Mouse (Mus musculus) limb, embryonic 12.5 days (tissue): ENCODE measurements around the gene Gns. TPM values are rescaled to one million over a fixed set of nuclear protein-coding genes. Genes with fewer than 3 reads are reported as not detected.

Experiments
- ATAC-seq: fragments of 200-750 bp; cut with Nextera tagmentation; 2 replicates; pipeline ENCODE4 v1.8.0; 2017; ENCODE audit warnings: low read depth, moderate TSS enrichment; ENCODE audit not compliant: insufficient number of reproducible peaks, insufficient read depth, low FRiP score, low TSS enrichment
- H3K27ac ChIP-seq: fragments of 300-500 bp; sonication (generic); 2 replicates; pipeline ENCODE4 v1.5.1; 2016; ENCODE audit warnings: mild to moderate bottlenecking, moderate library complexity
- H3K27me3 ChIP-seq: fragments of 300-500 bp; sonication (generic); 2 replicates; pipeline ENCODE4 v1.6.1; 2016; ENCODE audit warnings: mild to moderate bottlenecking, moderate library complexity
- H3K36me3 ChIP-seq: fragments of 300-500 bp; sonication (generic); 2 replicates; pipeline ENCODE4 v1.6.1; 2016; ENCODE audit warnings: mild to moderate bottlenecking, moderate library complexity
- H3K4me1 ChIP-seq: fragments of 300-500 bp; sonication (generic); replicated peaks from 2 replicates; pipeline ENCODE4 v1.6.1; 2016
- H3K4me2 ChIP-seq: fragments of 300-500 bp; sonication (generic); 2 replicates; pipeline ENCODE4 v1.6.1; 2016; ENCODE audit warnings: mild to moderate bottlenecking, moderate library complexity
- H3K4me3 ChIP-seq: fragments of 300-500 bp; sonication (generic); replicated peaks from 2 replicates; pipeline ENCODE4 v1.5.1; 2016; ENCODE audit warnings: mild to moderate bottlenecking
- H3K9ac ChIP-seq: fragments of 300-500 bp; sonication (generic); replicated peaks from 2 replicates; pipeline ENCODE4 v1.6.1; 2016; ENCODE audit warnings: mild to moderate bottlenecking, moderate library complexity
- H3K9me3 ChIP-seq: fragments of 300-500 bp; sonication (generic); 2 replicates; pipeline ENCODE4 v1.6.1; 2016; ENCODE audit warnings: mild to moderate bottlenecking, moderate library complexity
- WGBS: fragments of 180-500 bp; shearing (Covaris S2); methylation state at CpG from one replicate; pipeline ENCODE4 v1.1.7; 2016; 5-methylcytosine and 5-hydroxymethylcytosine counted together
- polyA plus RNA-seq: library from polyadenylated mRNA; unstranded; fragments of >200 nt; fragmentation: Nextera tagmentation; extraction: Ambion mirVana; gene quantifications from 2 replicates; pipeline ENCODE4 v1.2.1, GENCODE M21; 2016

Gns gene
- polyA plus RNA-seq, 1 experiment from 2014 or later, result 38.7 TPM

DNA sequence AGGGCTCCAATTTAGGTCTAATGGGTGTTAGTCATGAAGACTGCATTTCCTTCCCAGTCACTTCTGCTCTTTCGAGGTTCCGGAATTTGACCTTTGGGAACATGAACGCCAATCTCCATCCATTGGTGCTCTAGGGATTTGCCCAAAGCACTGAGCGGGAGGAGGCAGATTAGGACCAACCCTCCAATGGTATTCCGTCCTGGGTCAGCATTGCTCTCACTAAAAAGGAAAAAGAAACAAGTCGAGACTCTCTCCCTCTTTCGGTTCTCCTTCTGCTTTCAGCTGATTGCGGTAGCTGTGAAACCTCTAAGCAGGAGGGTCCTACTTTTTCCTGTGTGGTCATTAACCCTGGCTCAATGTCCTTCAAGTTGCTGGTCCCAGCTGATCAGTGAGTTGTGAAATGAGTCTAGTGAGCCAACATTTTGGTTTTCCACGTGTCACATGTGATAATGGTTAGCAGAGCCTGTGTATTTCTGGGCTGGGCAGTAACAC is 937 bp downstream of the Gns start:
- ATAC-seq, result no peak
- WGBS, result 12% methylated on average over 9 of the region's 9 CpGs
- Histone ChIP-seq H3K27me3 (no peaks in the 10 kb centered on the region), H3K4me2 (peak overlapping the region; percentile 88), H3K9ac (peak overlapping the region; percentile 87), H3K9me3 (no peaks in the 10 kb centered on the region), H3K36me3 (peaks cover 19% of the 10 kb centered on the region), H3K4me3 (peak overlapping the region; percentile 98), H3K27ac (no peak overlapping the region), H3K4me1 (peaks cover 23% of the 10 kb centered on the region)

DNA sequence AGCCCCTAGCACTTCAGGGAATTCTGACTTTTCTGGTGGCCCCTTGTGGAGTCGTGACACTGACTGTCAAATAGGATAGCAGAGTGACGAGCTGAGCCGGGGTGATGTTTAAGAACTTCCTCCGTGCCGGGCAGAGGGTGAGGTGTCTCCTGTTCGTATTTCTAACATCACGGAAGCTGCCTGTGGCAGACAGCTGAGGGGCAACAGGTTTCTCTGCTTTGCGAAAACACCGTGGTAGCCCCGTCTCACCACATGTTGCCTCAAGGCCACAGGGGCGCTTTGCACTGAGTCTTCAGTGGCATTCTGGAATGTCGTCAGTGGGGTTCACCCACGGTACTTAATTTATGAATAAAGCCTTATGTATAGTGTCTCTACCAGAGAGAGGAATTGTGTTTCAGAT is 2.4 kb downstream of the Gns start:
- ATAC-seq, result no peak
- Histone ChIP-seq H3K27ac (no peak overlapping the region), H3K9ac (no peak overlapping the region), H3K4me1 (peaks cover 23% of the 10 kb centered on the region), H3K4me2 (no peak overlapping the region), H3K9me3 (no peaks in the 10 kb centered on the region), H3K36me3 (peaks cover 31% of the 10 kb centered on the region), H3K27me3 (no peaks in the 10 kb centered on the region), H3K4me3 (no peak overlapping the region)
- 88% methylated on average over 13 of the region's 13 CpGs for WGBS

DNA sequence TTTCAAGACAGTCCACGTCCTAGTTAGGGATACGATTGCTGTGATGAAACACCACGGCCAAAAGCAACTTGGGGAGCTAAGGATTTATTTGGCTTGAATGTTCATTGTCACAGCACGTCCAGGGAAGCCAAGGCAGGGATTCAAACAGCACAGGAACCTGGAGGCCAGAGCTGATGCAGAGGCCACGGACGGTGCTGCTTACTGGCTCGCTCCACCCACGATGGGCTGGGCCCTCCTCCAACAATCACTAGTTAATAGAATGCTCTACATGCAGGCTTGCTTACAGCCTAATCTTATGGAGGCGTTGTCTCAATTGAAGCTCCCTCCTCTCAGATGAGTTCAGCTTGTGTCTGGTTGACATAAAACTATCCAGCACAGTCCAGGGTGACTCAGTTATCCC is 2.9 kb downstream of the Gns start:
- ATAC-seq, result no peak
- Histone ChIP-seq H3K27ac (no peak overlapping the region), H3K4me1 (peaks cover 23% of the 10 kb centered on the region), H3K9me3 (no peaks in the 10 kb centered on the region), H3K4me3 (no peak overlapping the region), H3K9ac (no peak overlapping the region), H3K4me2 (no peak overlapping the region), H3K27me3 (no peaks in the 10 kb centered on the region), H3K36me3 (peaks cover 31% of the 10 kb centered on the region)
- WGBS, result 88% methylated on average over 9 of the region's 9 CpGs

DNA sequence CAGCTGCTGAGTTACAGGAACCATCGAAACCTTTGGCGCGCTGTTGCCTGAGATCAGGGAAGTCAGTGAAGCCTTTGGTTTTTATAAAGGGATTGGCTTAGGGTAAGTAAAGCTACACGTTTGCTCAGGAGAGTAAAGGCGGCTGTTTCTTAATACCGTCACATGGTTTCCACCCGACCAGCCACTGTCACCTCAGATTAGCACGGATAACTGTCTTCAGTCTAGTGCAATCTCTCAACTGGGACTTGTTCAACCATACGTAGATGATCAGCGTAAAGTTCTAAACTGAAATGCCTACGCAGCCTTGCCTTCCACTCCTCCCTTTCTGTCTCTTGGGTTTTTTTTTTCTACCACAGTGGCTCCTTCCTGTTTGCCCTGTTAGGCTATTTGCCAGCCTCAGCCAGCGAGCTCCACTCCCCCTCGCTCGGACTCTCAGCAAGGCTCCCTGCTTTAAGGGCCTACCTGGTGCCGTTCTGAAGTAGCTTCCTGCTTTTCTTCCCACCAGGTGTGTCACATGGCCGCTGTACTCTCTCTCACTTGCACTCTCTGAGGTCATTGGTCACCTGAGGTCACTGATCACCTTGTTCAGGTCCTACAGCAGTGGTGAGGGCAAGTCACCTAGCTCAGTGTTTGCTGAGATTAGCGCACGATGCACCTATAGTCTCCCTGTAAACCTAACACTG is 4.0 kb downstream of the Gns start:
- Histone ChIP-seq H3K4me1 (peaks cover 23% of the 10 kb centered on the region), H3K27ac (no peak overlapping the region), H3K4me3 (no peak overlapping the region), H3K9me3 (no peaks in the 10 kb centered on the region), H3K9ac (no peak overlapping the region), H3K36me3 (peaks cover 41% of the 10 kb centered on the region), H3K4me2 (no peak overlapping the region), H3K27me3 (no peaks in the 10 kb centered on the region)
- WGBS, result 90% methylated on average over 18 of the region's 18 CpGs
- ATAC-seq, result no peak

DNA sequence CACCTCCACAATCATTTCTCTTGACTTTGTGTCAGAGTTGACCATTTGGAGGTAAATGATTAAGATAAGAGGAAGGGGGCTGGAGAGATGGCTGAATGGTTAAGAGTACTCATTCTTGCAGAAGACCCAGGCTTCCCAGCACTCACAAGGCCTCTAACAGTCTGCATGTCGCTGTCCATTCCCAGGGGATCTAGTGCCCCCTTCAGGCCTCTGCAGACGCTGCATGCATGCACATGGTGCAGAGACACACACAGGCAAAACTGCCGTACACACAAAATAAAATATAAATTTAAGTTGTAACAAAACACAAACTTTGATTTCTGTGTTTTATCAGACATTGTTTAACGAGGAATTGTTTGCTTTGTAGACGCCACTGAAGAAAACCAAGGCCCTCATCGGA is 5.9 kb downstream of the Gns start:
- Histone ChIP-seq H3K4me1 (peaks cover 15% of the 10 kb centered on the region), H3K4me2 (no peak overlapping the region), H3K4me3 (no peak overlapping the region), H3K36me3 (peaks cover 59% of the 10 kb centered on the region), H3K27ac (no peak overlapping the region), H3K27me3 (no peaks in the 10 kb centered on the region), H3K9ac (no peak overlapping the region), H3K9me3 (no peaks in the 10 kb centered on the region)
- ATAC-seq, result no peak
- 94% methylated on average over 6 of the region's 6 CpGs for WGBS

DNA sequence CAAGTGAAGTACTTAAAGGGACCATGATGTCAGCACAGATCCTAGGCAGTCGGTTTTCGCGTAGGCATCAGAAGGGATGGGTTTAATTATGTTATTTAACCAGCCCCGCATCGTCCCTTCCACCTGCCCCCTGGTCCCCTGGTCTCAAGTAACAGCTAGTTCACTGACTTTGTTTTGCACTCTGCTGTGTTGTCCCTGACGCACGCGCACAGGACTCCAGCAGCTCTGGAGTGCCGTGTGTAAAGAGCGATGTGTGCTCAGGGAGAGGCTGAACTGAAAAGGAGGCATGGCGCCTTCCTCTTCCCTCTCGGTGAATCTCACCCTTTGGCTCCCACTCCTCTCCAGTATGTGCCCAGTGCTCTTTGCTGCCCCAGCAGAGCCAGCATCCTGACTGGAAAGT is 9.1 kb downstream of the Gns start:
- no peak for ATAC-seq
- Histone ChIP-seq H3K27me3 (no peaks in the 10 kb centered on the region), H3K4me1 (no peaks in the 10 kb centered on the region), H3K4me2 (no peak overlapping the region), H3K9ac (no peak overlapping the region), H3K36me3 (peaks cover 87% of the 10 kb centered on the region), H3K4me3 (no peak overlapping the region), H3K9me3 (no peaks in the 10 kb centered on the region), H3K27ac (no peak overlapping the region)
- WGBS, result 53% methylated on average over 12 of the region's 12 CpGs

DNA sequence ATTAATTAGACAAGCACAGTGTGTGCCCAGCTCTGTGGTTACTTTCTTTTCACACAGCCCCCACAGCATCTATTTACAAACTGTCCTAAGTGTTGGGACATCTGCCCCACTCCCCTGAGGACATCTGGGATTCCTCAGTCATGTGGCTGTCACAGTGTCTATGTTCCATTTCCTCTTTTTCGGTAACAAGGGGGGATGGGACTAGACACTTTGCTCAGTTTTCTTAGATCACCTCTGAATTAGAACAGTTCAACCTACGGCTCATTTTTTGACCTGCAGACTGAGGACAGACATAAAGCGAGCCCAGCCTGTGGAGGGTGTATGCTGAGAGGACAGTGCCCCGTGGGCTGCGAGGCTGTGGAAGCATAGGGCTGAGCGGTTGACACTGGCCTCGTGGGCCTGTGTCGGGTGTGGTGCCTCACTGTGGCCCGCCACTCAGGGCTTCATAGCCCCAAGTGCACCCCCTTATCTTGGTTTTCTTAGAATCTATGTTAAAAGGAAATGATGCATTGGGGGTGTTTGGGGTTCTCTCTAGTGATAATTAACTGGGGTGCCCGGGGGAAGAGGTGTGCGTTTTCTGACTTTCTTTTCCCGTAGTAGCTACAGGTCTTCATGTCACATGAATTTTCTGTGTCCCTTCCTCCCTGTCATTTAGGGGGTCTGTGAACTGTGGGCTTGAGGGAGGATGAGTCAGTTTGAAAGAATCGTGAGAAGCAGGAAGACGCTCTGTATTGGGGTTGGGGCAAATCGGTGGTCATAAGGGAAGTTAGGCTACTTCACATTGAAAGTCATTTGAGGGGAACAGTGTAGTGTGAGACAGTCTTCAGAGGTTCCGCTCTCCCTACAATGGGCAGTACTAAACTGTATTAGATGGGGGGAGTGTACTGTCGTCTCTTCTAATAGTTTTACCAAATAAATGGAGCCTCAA is 10.1 kb downstream of the Gns start:
- Histone ChIP-seq H3K9me3 (no peaks in the 10 kb centered on the region), H3K27ac (no peak overlapping the region), H3K4me2 (no peak overlapping the region), H3K36me3 (peaks cover 88% of the 10 kb centered on the region), H3K4me3 (no peak overlapping the region), H3K9ac (no peak overlapping the region), H3K27me3 (no peaks in the 10 kb centered on the region), H3K4me1 (no peaks in the 10 kb centered on the region)
- 87% methylated on average over 17 of the region's 17 CpGs for WGBS
- ATAC-seq, result no peak

DNA sequence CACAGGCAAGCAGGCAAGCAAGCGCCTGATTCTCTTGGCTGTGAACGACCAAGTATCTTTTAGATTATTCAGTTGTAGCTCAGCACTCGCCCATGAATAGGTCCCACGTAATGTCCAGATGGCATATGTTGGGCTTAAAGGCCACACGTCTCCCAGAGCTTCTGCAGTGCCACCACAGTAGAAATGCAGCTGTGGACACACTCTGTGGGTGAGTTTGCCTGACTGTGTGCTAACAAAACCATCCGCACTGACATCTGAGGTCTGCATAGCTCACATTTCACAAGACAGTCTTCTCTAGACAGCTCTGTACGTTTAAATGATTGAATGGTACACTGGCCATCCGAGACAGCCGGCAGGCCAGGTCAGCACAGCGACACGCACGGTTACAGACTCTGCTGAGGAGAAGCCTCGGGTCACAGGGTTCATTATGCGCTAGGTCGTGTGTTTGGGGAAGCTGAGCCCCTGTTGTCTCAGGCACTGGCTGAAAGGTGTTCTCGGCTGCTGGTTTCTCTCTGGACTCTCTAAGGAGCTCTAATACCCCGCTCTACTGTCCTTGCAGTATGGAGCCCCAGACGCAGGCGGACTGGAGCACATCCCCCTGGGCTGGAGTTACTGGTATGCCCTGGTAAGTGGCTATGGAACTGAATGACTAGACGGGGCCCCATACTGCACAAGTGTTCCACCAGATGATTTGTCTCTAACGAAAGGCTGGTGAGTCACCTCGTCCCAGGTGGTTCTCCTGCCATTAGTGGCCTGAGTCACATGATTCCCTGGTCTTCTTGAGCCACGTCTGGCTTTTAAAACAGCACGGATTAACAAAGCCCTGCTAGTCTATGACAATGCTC is 11.0 kb downstream of the Gns start:
- Histone ChIP-seq H3K9me3 (no peaks in the 10 kb centered on the region), H3K27ac (no peak overlapping the region), H3K4me3 (no peak overlapping the region), H3K4me2 (no peak overlapping the region), H3K27me3 (no peaks in the 10 kb centered on the region), H3K4me1 (no peaks in the 10 kb centered on the region), H3K9ac (no peak overlapping the region), H3K36me3 (peaks cover 88% of the 10 kb centered on the region)
- WGBS, result 77% methylated on average over 24 of the region's 24 CpGs
- ATAC-seq, result no peak

DNA sequence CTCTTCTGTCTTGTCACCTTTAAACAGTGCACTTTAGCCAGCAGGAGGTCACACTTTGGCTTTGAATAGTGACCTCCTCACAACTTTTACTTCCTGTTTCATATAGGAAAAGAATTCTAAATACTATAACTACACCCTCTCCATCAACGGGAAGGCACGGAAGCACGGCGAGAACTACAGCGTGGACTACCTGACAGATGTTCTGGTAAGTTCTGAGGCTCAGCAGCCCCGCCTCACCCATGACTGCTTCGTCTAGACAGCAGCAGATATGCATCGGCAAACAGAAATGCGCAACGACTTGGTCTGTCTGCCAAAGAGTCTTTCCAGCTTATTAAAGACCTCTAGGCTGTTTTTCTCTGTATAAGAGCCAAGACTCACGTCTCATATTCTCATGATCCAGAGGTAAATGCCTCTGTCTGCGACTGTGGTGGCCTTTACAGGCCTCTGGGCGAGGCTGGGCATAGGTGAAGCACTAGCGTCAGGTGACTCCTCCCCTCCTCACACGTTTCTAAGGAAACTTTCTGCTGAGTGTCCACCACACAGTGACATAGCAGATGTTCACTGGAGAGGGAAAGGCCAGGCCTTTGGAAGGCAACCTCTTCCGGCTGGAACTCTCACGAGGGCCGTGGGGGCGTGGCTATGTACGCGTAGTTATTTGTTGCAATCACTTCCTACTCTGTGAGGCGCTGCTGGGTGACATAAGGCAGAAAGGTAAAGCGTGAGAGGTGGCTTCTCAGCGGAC is 11.8 kb downstream of the Gns start:
- Histone ChIP-seq H3K4me1 (no peaks in the 10 kb centered on the region), H3K4me3 (no peak overlapping the region), H3K9ac (no peak overlapping the region), H3K4me2 (no peak overlapping the region), H3K9me3 (no peaks in the 10 kb centered on the region), H3K36me3 (peaks cover 89% of the 10 kb centered on the region), H3K27me3 (no peaks in the 10 kb centered on the region), H3K27ac (no peak overlapping the region)
- WGBS, result 92% methylated on average over 24 of the region's 24 CpGs
- ATAC-seq, result no peak

DNA sequence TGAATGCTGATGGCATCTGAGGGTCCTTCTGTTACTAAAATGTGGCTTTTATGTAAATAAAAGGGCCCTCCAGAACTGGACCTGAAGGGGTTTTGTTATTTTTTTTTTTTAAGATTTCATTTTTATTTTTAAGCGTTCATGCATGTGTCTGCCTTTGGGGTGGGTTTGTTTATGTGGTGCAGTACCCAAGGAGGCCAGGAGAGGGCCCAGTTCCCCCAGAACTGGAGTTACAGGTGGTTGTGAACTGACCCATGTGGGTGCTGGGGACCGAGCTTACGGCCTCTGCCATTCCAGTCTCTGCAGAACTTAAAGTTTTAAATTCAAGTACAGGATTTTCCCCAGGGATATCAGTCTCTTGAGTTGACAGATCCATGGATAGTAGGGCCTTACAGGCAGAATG is 14.5 kb downstream of the Gns start:
- H3K36me3 ChIP-seq, result peaks cover 97% of the 10 kb centered on the region
- H3K4me1 ChIP-seq, result no peaks in the 10 kb centered on the region
- 94% methylated on average over 3 of the region's 3 CpGs for WGBS
- no peak overlapping the region for H3K4me2 ChIP-seq
- H3K9ac ChIP-seq, result no peak overlapping the region
- H3K4me3 ChIP-seq, result no peak overlapping the region
- H3K9me3 ChIP-seq, result no peaks in the 10 kb centered on the region
- no peak for ATAC-seq
- no peak overlapping the region for H3K27ac ChIP-seq
- no peaks in the 10 kb centered on the region for H3K27me3 ChIP-seq
